Mouse (Mus musculus): ENCODE measurements around the gene Pcnx. TPM values are rescaled to one million over a fixed set of nuclear protein-coding genes. Genes with fewer than 3 reads are reported as not detected.
"Not testable (repeated sequence)": the region's sequence is repeated elsewhere in the genome, so short reads cannot be mapped to it uniquely, and the experiment has no call there.

The Pcnx gene
- polyA plus RNA-seq, 1 experiment from 2014 or later = 2.3 TPM

DNA sequence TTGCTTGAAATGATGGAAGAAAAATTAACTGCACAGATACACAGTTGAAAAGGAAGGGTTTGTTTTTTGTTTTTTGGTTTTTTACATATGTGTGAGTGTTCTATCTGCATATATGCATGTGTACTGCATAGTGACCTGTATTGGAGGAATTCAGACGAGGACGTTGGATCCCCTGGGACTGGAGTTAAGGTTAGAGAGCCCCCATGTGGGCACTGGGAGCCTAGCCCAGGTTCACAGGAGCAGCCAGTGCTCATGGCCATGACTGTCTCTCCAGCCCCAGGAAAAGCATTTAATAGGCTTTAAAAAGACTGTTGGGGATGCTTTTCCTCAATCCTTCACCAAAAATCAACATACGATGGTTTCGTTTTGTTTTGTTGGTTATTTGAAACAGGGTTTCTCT, 117.5 kb downstream of the Pcnx start:
- Histone ChIP-seq H3K4me3 (ENCODE audit: low read depth, low read length) (no peak overlapping the region), H3K4me1 (ENCODE audit: control insufficient read depth, low read depth, low read length) (no peaks in the 10 kb centered on the region), H3K27ac (ENCODE audit: low read length) (no peak overlapping the region), H3K27me3 (ENCODE audit: control insufficient read depth, insufficient read depth, low read depth, low read length) (no peaks in the 10 kb centered on the region), H3K9ac (ENCODE audit: low read depth, low read length) (no peak overlapping the region), H3K9me3 (replicated peaks; ENCODE audit: control insufficient read depth, low read length) (no peaks in the 10 kb centered on the region), H3K36me3 (ENCODE audit: control insufficient read depth, insufficient read depth) (no peaks in the 10 kb centered on the region; the same call in 1 of the 2 replicates), H3K4me2 (ENCODE audit: low read depth, low read length) (no peak overlapping the region)
- ATAC-seq (ENCODE audit: low read depth) = no peak
- WGBS (ENCODE audit: insufficient replicate concordance) = 59% methylated on average over 4 of the region's 4 CpGs

DNA sequence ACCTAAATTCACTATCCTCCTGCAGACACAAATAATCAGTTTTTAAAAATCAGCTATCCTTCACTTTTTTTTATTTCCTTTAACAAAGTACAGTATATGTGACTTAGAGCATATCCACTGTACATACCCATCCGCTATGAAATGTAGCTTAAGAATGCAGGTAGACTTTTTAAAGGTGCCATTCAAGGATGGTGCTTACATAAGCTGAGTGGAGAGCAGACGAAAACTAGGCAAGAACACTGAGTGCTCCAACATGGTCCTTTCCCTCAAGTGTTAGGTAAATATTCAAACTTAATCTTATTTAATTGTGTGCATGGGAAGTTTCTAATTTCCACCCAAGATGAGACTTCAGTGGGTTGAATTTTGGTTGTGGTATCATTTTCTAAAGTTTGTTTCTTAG, 119.5 kb downstream of the Pcnx start:
- no peaks in the 10 kb centered on the region for H3K4me1 ChIP-seq (ENCODE audit: control insufficient read depth, low read depth, low read length)
- H3K4me2 ChIP-seq (ENCODE audit: low read depth, low read length) = no peak overlapping the region
- ATAC-seq (ENCODE audit: low read depth) = no peak
- no peak overlapping the region for H3K27ac ChIP-seq (ENCODE audit: low read length)
- H3K9me3 ChIP-seq (replicated peaks; ENCODE audit: control insufficient read depth, low read length) = no peaks in the 10 kb centered on the region
- 66% methylated on average over 2 of the region's 2 CpGs for WGBS (ENCODE audit: insufficient replicate concordance)
- no peaks in the 10 kb centered on the region for H3K27me3 ChIP-seq (ENCODE audit: control insufficient read depth, insufficient read depth, low read depth, low read length)
- H3K4me3 ChIP-seq (ENCODE audit: low read depth, low read length) = no peak overlapping the region
- no peaks in the 10 kb centered on the region; the same call in none of the 2 replicates for H3K36me3 ChIP-seq (ENCODE audit: control insufficient read depth, insufficient read depth)
- no peak overlapping the region for H3K9ac ChIP-seq (ENCODE audit: low read depth, low read length)

DNA sequence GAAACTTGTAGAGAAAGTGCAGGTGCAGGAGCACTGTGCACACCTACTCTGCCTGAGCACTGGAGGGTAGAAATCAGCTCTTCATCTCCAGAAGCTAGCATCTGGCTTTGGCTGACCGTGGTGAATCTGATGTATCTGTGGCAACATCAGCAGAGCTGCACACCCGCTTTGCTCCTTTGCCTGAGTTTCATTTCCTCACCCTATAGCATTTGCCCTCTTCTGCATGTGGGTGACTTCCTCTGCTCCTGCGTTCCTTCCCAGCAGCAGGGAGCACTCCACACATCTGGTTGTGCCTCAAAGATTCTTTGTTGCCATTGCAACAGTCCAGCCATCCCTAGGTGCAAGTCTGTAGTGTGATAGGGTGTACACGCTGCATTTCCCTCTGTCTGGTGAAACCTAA, 132.3 kb downstream of the Pcnx start:
- Histone ChIP-seq H3K9ac (ENCODE audit: low read depth, low read length) (no peak overlapping the region), H3K4me2 (ENCODE audit: low read depth, low read length) (no peak overlapping the region), H3K27ac (ENCODE audit: low read length) (no peak overlapping the region), H3K4me1 (ENCODE audit: control insufficient read depth, low read depth, low read length) (no peaks in the 10 kb centered on the region), H3K4me3 (ENCODE audit: low read depth, low read length) (no peak overlapping the region), H3K36me3 (ENCODE audit: control insufficient read depth, insufficient read depth) (no peaks in the 10 kb centered on the region), H3K27me3 (ENCODE audit: control insufficient read depth, insufficient read depth, low read depth, low read length) (no peaks in the 10 kb centered on the region), H3K9me3 (replicated peaks; ENCODE audit: control insufficient read depth, low read length) (no peaks in the 10 kb centered on the region)
- no peak for ATAC-seq (ENCODE audit: low read depth)
- WGBS (ENCODE audit: insufficient replicate concordance) = 65% methylated on average over 4 of the region's 4 CpGs

DNA sequence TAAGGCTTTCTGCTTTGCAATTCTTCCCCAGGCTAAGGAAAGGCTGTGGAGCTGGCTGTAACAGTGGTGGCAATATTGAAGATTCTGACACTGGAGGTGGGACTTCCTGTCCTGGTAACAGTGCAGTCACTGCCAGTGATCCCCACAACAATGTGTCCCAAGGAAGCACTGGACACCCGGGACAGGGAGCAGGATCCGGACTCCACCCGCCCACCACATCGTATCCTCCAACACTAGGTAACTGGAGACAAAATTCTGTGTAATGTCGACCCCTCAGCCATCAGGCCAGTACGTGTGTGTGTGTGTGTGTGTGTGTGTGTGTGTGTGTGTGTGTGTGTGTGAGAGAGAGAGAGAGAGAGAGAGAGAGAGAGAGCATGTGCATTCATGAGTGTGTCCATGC, 133.2 kb downstream of the Pcnx start:
- Histone ChIP-seq H3K27me3 (ENCODE audit: control insufficient read depth, insufficient read depth, low read depth, low read length) (no peaks in the 10 kb centered on the region), H3K4me3 (ENCODE audit: low read depth, low read length) (no peak overlapping the region), H3K4me2 (ENCODE audit: low read depth, low read length) (no peak overlapping the region), H3K9ac (ENCODE audit: low read depth, low read length) (no peak overlapping the region), H3K27ac (ENCODE audit: low read length) (no peak overlapping the region), H3K4me1 (ENCODE audit: control insufficient read depth, low read depth, low read length) (no peaks in the 10 kb centered on the region), H3K9me3 (replicated peaks; ENCODE audit: control insufficient read depth, low read length) (no peaks in the 10 kb centered on the region), H3K36me3 (ENCODE audit: control insufficient read depth, insufficient read depth) (no peaks in the 10 kb centered on the region)
- no peak for ATAC-seq (ENCODE audit: low read depth)
- 60% methylated on average over 6 of the region's 6 CpGs for WGBS (ENCODE audit: insufficient replicate concordance)

DNA sequence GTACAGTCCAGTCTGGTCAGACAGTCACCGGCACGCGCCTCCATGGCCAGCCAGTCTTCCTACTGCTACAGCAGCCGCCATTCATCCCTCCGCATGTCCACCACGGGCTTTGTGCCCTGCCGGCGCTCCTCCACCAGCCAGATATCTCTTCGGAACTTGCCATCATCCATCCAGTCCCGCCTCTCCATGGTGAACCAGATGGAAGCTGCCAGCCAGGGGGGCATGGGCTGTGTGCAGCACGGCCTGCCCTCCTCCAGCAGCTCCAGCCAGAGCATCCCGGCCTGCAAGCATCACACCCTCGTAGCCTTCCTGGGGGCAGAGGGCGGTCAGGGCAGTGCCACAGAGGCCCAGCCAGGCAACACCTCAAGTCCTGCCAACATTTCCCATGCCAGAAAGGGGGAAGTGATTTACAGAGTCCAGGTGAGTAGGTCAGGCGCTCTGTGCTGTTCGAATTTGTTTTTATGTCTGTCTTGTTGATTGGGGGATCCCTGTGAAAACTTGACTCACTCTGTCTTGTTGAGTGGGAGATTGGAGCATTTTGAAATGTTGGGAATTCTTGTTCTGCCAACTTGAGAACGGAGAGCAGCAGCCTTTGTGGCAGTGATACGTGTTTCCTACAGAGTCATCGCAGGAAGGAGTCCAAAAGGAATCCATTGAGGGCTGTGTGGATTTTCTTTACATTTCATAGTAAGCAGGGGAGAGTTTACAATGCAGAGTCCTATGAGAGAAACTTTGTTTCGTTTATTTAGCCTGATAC, 135.3 kb downstream of the Pcnx start:
- no peak for ATAC-seq (ENCODE audit: low read depth)
- Histone ChIP-seq H3K4me1 (ENCODE audit: control insufficient read depth, low read depth, low read length) (no peaks in the 10 kb centered on the region), H3K9me3 (replicated peaks; ENCODE audit: control insufficient read depth, low read length) (no peaks in the 10 kb centered on the region), H3K4me2 (ENCODE audit: low read depth, low read length) (no peak overlapping the region), H3K27ac (ENCODE audit: low read length) (no peak overlapping the region), H3K9ac (ENCODE audit: low read depth, low read length) (no peak overlapping the region), H3K27me3 (ENCODE audit: control insufficient read depth, insufficient read depth, low read depth, low read length) (no peaks in the 10 kb centered on the region), H3K4me3 (ENCODE audit: low read depth, low read length) (no peak overlapping the region), H3K36me3 (ENCODE audit: control insufficient read depth, insufficient read depth) (no peaks in the 10 kb centered on the region)
- 74% methylated on average over 20 of the region's 20 CpGs for WGBS (ENCODE audit: insufficient replicate concordance)

DNA sequence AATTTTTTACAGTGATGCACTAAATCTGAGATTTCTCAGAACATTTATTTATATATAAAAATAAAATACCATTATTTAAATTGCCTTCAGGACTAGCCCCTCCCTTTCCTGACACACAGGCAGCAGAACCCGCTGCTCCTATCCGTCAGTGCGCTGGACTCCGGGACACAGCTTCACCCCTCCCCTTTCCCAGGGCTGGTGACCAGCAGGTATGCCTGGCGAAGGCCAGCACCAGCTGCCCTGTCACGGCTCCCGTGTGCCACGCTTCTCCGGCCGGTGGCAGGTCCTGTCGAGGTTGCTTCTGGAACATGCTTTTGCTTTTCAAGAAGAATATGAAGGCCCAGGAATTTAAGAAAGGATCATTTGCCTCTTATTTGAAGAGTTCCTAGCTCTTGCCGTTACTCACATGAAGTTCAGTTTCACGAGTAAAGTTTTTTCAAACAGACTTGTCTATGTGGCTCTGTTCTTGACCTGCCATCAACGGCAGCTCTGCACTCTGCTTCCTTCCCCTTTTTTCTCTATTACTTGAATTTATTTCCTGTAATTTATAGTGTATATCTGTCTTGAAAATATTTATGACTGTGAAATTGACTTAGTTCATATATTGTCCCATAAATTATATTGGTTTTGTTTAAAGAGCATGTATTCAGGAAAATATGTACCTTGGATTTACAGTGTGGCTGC, 137.0 kb downstream of the Pcnx start:
- H3K4me1 ChIP-seq (ENCODE audit: control insufficient read depth, low read depth, low read length) = no peaks in the 10 kb centered on the region

DNA sequence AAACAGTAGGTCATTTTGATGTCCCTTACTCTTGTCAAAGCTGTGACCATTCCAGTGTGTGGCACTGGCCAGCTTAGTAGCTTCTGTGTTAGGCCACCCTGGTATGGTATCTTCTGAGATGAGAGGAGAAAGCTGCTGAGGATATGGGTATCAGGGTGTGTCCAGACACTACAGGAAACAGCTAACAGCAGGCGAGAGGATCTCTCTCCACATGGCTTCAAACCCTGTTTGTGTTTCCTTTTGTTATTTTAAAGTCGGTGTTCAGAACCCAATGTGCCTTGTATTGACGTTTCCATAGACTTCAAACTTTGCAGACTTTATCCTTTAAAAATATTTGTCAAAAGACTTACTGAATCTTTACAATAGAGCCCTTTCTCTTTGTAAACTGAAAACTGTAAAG, 137.7 kb downstream of the Pcnx start:
- H3K9me3 ChIP-seq (replicated peaks; ENCODE audit: control insufficient read depth, low read length) = no peaks in the 10 kb centered on the region
- no peak overlapping the region for H3K4me2 ChIP-seq (ENCODE audit: low read depth, low read length)
- no peaks in the 10 kb centered on the region for H3K4me1 ChIP-seq (ENCODE audit: control insufficient read depth, low read depth, low read length)
- no peaks in the 10 kb centered on the region for H3K36me3 ChIP-seq (ENCODE audit: control insufficient read depth, insufficient read depth)
- no peak overlapping the region for H3K4me3 ChIP-seq (ENCODE audit: low read depth, low read length)
- no peak overlapping the region for H3K9ac ChIP-seq (ENCODE audit: low read depth, low read length)
- H3K27me3 ChIP-seq (ENCODE audit: control insufficient read depth, insufficient read depth, low read depth, low read length) = no peaks in the 10 kb centered on the region
- no peak for ATAC-seq (ENCODE audit: low read depth)
- no peak overlapping the region for H3K27ac ChIP-seq (ENCODE audit: low read length)
- 22% methylated on average over 3 of the region's 3 CpGs for WGBS (ENCODE audit: insufficient replicate concordance)

More for the DNA sequence above, 137.0 kb downstream of the Pcnx start:
- H3K27ac ChIP-seq (ENCODE audit: low read length) = no peak overlapping the region
- no peak overlapping the region for H3K4me2 ChIP-seq (ENCODE audit: low read depth, low read length)
- no peak overlapping the region for H3K9ac ChIP-seq (ENCODE audit: low read depth, low read length)
- no peaks in the 10 kb centered on the region for H3K9me3 ChIP-seq (replicated peaks; ENCODE audit: control insufficient read depth, low read length)
- WGBS (ENCODE audit: insufficient replicate concordance) = 53% methylated on average over 14 of the region's 14 CpGs
- no peak overlapping the region for H3K4me3 ChIP-seq (ENCODE audit: low read depth, low read length)
- H3K27me3 ChIP-seq (ENCODE audit: control insufficient read depth, insufficient read depth, low read depth, low read length) = no peaks in the 10 kb centered on the region
- H3K36me3 ChIP-seq (ENCODE audit: control insufficient read depth, insufficient read depth) = no peaks in the 10 kb centered on the region
- no peak for ATAC-seq (ENCODE audit: low read depth)

DNA sequence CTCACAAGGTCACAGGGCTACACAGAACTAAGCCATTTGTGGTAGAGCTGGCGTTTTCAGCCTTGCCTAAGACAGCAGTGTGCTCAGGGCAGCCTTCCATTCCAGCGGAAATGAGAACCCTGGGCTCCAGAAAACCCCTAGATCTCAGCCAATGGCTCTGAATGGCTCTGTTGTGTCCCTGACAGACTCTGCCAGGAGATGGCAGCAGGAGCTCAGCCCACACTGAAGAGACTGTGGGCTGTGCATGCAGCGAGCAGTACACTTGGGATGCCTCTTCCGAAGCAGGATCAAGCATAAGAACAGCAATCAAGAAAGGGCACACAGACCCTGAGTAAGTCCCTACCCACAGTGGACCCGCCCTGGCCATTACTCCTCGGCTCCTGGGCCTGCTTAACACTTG, 142.9 kb downstream of the Pcnx start:
- H3K27me3 ChIP-seq (ENCODE audit: control insufficient read depth, insufficient read depth, low read depth, low read length); H3K4me3 ChIP-seq (ENCODE audit: low read depth, low read length); H3K27ac ChIP-seq (ENCODE audit: low read length); ATAC-seq (ENCODE audit: low read depth); H3K4me2 ChIP-seq (ENCODE audit: low read depth, low read length); H3K36me3 ChIP-seq (ENCODE audit: control insufficient read depth, insufficient read depth); H3K9me3 ChIP-seq (replicated peaks; ENCODE audit: control insufficient read depth, low read length); H3K4me1 ChIP-seq (ENCODE audit: control insufficient read depth, low read depth, low read length); H3K9ac ChIP-seq (ENCODE audit: low read depth, low read length): not testable (repeated sequence)
- WGBS (ENCODE audit: insufficient replicate concordance) = no CpG with 5 or more reads among the region's 6 CpGs

DNA sequence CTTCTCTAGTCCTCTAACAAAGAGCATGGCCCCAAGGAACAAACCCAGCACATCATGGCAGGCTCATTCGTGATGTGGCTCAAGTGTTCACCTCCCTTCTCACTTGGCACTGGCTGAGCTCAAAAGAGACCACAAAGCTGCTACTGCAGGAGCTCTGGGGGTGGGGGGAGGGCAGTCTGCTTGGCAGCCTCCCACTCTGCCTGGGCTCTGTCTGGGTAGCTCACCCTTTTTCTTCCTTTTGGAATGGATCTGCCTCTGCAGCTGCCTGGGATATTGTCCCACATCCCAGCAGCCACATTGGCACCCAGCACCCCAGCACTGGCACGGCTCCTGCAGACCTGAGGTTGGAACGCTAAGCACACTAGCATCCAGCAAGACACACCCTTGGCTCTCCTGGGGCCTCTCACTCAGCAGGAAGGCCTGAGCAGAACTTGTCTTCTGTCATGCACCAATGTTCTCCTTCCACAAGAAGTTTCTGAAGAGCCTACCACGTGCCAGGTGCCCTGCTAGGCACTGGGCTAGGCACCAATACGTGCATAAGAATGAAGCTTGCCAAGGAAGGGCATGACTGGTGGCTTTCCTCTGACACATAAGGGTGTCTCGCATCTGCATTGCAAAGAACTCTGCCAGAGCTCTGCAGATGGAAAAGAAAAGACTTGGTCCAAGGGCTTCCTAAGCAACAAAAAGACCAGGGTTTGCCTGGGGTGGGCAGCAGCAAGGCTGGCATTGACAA, 166.2 kb downstream of the Pcnx start:
- not testable (repeated sequence) for ATAC-seq (ENCODE audit: low read depth); H3K4me3 ChIP-seq (ENCODE audit: low read depth, low read length); H3K4me2 ChIP-seq (ENCODE audit: low read depth, low read length); H3K27ac ChIP-seq (ENCODE audit: low read length); H3K9me3 ChIP-seq (replicated peaks; ENCODE audit: control insufficient read depth, low read length); H3K36me3 ChIP-seq (ENCODE audit: control insufficient read depth, insufficient read depth); H3K4me1 ChIP-seq (ENCODE audit: control insufficient read depth, low read depth, low read length); H3K9ac ChIP-seq (ENCODE audit: low read depth, low read length); H3K27me3 ChIP-seq (ENCODE audit: control insufficient read depth, insufficient read depth, low read depth, low read length)
- WGBS (ENCODE audit: insufficient replicate concordance) = no CpG with 5 or more reads among the region's 6 CpGs
